Mouse (Mus musculus) frontal cortex, postnatal 36 days (tissue): Measurements from ENCODE around the gene Ceacam19.
"Not testable (repeated sequence)": the region's sequence is repeated elsewhere in the genome, so short reads cannot be mapped to it uniquely, and the experiment has no call there.

Source experiments
- DNase-seq, 2 experiments: peaks; one replicate each; pipeline ENCODE4 v3.0.0; 2022; ENCODE audit warnings: low spot score in 2 of 2

Ceacam19 gene

DNA sequence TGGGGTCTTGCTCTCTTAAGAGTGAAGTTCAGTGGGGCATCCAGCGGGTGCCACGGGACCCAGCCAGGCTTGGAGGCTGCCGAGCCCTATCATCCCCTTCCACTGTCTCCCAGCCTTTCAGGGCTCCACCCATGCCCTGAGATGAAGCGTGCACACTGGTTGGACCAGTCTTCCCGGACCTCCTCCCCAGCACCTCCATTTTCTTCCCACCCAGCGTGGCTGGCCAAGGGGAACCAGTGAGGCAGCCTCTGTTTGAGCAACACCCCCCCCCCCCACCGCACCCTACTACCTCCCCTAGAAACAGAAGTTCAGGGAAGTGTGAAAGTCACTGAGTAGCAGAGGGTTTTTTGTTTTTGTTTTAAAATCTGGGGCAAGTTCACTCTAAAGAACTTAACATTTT is at the start of gene Ceacam19:
Gene Ceacam19 (minus strand): TSS at position 117 of the 400 bp plus-strand sequence.
- DNase-seq, result no peak

DNA sequence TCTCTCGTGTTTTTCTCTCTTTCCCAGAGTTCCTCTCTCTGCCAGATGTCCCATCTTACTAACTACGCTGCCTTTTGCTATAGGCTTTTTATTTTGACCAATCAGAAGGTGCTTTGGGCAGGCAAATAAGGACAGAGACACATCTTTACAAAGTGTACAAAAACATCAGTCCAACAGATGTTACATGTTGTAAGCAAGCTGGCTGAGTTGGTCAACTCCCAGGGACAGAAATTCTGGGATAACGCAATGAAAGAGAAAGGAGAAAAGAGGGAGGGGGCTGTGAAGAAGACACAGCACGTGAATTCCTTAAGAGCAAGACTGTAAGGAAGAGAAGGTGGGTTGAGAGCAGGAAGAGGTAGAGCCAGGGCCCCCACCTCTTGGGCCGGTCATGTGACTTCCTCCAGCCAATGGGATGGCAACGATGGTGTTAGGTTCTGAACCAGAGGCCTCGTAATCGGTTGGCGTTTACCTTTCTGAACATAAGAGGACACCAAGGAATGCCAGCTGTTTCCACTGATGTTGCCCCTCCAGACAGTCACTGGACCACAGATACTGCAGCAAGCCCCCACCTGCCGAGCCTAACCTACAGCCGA is 49.6 kb upstream of the Ceacam19 start:
- DNase-seq, result no peak

GRCm38 (mm10) chr7:19935961-19936360 is 48.2 kb upstream of the Ceacam19 start:
- no peak for DNase-seq

- DNase-seq, result no peak
These were observed 47.5 kb upstream of the Ceacam19 start for GRCm38 (mm10) chr7:19935171-19935751.

DNA sequence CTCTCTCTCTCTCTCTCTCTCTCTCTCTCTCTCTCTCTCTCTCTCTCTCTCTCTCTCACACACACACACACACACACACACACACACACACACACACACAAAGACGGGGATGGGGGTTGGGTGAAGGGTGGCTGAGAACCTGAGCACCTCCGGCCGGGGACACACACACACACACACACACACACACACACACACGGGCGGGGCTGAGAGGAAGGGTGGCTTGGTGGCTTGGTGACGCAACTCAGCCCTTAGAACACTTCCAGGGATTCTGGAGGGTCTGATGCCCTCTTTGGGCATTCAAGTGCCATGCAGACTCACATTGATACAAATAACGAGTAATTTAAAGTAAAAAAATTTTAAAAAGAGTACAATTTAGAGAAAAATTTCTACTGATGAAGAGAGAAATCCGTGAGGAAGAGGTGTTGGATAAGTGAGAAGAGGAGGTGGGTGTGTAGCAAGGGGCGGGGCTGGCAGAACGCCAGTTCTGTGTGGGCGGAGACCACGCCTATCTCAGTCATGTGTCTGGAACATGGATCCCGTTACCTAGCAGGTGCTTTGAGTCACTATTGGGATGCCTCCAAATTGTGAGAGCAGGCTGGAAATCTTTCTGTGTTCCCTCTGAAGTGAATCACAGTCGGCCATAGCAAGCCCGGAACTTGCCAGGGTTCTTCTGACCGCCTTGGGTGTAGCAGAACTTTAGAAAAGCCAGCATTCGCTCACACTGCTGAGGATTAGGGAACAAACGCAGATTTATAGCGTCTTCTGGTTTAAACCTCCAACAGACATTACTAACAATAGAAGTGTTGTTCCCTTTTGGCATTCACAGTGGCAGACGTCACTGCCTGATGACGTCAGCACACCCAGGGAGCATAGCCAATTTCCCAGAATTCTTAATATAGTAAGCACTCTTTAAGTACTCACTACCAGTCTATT is 45.4 kb upstream of the Ceacam19 start:
- peak; percentile 82 to 84 for DNase-seq

GRCm38 (mm10) chr7:19932133-19932876 is 44.5 kb upstream of the Ceacam19 start:
- no peak for DNase-seq

DNA sequence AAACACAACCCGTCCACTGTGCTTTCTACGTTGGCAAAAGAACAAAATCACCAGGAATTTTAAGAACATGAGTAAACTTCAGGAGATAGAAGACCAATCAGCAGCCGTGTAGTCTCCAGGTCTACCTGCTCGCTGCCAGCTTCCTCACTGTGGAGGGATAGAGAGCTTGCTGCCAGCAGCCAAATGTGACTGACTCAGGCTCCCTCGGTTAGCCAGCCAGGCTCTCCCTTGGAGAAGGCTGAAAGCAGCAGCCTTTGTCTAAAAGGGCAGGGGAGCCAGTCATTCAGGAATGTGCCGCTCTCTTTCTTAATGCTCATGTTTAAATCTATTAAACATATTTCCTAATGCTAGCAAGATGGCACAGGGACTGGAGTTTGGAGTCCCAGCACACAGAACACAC is 42.7 kb upstream of the Ceacam19 start:
- DNase-seq, result not testable (repeated sequence)

- DNase-seq, result no peak
These were observed 40.7 kb upstream of the Ceacam19 start for GRCm38 (mm10) chr7:19928486-19928885.

DNA sequence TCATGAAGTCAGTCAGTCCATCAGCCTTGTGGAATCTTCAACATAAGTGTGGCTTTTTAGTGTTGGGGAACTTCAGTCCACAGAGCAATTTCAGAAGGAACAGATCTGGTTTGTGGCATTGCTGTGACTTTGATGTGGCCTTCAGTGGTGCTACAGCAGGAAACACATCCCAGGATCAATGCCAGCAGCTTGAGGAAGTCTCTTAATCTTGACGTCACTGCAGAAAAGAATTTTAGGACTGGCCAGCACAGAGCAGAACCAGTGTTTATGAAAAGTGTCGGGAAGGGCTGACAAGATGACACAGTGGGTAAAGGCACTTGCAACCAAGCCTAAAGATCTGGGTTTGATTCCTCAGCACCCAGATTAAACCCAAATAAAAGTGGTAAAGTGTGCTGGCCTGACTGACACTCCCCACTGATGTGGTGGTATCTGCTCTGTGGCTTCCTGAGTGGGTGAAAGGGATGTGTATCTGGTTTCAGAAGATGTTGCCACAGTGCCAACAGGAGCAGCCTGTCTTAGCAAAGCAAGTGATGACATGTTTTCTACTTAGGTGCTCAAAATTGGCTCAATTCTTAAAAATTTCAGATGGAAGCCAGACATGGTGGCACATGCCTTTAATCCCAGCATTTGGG is 39.2 kb upstream of the Ceacam19 start:
- no peak for DNase-seq

DNA sequence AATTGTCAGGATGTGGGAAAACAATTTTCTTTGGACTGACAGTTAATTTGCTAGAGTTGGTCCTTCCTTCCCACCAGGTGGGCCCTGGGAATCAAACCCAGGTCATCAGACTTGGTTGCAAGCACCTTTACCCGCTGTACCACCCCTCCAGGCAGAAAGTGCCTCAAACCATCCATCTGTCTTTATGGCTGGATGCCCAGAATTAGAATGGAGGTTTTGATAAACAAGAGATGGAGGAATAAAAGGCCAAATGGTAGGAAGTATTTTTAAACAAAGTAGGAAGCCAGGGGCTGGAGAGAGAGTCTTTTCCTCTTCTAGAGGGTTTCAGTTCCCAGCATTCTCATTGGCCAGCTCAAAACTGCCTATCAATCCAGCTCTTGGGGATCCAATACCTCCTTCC is 37.6 kb upstream of the Ceacam19 start:
- no peak for DNase-seq

DNA sequence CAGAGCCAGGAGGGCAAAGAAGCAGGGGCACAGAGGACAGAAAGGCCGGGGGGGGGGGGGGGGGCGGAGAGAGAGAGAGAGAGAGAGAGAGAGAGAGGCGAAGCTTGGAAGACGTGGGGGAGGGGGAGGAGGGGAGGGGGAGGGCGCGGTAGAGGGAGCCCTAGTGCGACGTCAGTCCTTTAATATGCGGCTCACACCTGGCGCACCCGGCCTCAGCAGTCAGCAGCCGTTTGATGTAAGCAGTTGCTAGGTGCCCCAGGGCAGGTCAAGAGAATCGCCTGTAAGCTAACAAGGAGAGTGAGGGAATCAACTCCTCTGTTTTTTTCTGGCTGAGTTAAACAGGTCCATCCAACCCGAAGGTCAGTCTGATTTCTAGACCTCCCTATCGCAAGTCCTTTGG is 36.0 kb upstream of the Ceacam19 start:
- no peak for DNase-seq

- DNase-seq, result no peak
These were observed 35.6 kb upstream of the Ceacam19 start for GRCm38 (mm10) chr7:19923354-19923753.

DNA sequence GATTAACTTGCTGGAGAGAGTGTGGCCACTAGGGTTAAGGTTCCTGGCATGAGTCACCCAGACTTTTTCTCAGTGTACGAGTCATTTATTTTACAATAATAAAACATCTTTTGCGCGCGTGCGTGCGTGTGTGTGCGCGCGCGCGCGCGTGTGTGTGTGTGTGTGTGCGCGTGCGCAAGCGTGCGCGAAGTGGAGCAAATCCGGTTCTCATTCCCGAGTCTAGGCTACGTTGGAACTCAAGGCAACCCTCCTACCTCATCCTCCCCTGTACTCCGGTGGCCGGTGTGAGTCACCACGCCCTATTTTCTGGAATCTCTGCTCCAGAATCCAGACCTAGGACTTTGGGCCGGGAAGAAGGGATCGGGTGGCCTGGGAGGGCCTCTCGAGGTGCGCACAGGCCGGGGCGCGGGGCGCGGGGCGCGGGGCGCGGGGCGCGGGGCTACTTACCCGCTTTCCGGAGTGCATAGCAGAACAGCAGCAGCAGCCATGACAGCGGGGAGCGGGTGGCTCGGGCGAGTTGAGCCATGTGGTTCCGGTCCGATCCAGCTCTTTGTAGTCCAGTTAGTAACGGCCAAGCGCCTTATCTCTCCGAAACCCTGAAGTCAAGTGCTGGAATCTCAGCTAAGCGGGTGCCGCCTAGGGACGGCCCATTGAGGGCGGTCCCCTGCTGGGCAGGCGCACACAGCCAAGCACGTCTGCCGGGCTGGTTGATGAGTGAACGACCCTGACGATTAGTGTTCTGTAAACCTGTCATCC is 32.9 kb upstream of the Ceacam19 start, which contains the start of gene Pvr:
Gene Pvr (minus strand): TSS at position 655 of the 756 bp plus-strand sequence.
- peak; percentile 73 to 80 for DNase-seq

- DNase-seq, result no peak
These were observed 32.4 kb upstream of the Ceacam19 start for GRCm38 (mm10) chr7:19920166-19920505.

DNA sequence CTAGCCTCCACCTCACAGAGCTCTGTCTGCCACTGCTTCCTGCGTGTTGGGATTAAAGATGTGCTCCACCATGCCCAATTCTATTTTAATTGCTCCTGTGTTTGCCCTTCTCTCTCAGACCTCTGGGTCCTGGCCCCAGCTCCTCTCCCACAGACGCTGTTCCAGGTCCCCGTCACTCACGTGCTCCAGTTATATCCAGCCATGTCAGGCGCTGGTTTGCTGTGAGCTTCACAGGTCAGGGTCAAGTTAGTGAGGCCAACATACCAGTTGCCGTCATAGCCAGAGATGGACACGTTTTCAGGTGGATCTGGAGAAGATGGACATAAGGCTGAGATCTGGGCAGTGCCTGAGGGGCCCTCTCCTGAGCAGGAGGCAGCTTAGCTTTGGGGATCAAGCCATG is 26.8 kb upstream of the Ceacam19 start:
- no peak for DNase-seq

GRCm38 (mm10) chr7:19911695-19912524 is 24.1 kb upstream of the Ceacam19 start:
- DNase-seq, result no peak

DNA sequence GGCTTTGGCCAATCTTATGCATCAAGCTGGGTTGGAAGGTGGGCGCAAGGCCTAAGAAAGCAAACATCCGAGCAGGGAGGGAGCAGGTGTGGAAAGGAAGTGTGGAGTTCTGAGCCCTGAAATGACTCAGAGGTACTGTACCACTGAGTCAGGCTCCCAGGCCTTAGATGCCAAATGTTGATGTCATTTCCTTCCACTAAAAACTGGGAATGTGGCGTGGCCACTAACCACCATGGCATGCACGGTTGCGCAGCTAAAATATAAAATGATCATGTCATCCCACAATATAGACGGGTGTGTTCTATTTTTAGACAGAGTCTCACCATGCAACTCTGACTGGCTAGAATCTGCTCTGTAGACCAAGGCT is 23.5 kb upstream of the Ceacam19 start:
- no peak for DNase-seq

DNA sequence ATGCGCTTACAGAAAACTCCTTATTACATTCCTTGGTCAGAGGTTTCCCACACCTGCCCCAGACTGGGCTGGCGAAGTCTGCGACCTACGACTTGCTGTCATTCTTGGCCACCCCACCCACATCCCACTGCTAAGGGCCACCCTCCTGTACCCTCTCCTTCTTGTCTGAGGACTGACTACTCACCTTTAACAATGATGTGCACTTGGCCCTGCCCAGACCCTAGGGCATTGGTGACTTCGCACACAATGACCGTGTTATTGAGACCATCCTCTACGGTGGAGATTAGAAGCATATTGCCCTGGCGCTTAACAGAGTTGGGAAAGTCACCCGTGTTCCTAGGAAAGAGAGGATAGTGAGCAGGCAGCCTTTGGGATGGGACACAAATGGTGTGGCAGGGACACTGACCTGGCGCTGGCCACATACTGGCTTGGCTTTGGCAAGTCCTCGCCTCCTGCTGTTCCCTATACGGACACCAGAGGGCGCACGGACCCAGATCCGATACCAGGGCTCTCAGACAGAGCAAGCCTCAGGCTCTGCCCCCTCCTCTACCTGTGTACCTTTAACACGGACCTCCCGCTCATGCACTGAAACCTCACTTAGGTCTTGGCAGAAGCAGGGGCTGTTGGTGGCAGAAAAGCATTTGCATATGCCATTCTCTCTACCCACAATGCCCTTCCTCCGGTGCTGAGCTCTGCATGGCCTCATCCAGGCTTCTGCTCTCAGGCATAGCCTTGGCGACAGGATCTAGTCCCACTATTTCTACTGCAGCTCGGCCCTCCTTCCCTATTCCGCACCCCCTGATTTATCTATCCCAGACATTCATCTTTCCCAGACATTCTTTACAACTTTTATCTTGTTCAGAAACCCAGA is 22.9 kb upstream of the Ceacam19 start:
- peak; percentile 74 to 82 for DNase-seq

DNA sequence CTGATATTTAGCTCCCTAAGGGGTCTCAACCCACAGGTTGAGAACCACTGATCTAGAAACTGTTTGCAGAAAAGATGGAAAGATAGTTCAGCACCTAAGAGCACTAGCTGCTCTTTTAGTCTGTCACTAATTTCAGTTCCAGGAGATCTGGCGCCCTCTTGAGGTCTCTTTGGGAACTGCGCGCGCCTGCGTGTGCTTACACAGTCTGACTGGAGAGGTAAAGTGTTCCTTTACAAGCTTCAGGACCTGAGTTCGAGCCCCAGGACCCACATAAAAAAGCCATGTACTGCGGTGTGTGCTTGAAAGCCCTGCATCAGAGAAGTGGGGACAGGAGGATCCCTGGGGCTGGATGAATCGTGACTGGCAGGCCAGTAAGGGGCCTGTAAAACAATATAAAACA is 2.1 kb upstream of the Ceacam19 start:
- peak in 1 of 2 experiments; percentile 26 for DNase-seq
